Mouse (Mus musculus) heart, postnatal 0 days (tissue): Measurements from ENCODE around the gene Ulbp1. TPM values are rescaled to one million over a fixed set of nuclear protein-coding genes. Genes with fewer than 3 reads are reported as not detected.
"Not testable (repeated sequence)": the region's sequence is repeated elsewhere in the genome, so short reads cannot be mapped to it uniquely, and the experiment has no call there.

Experiments
- ATAC-seq: fragments of 200-750 bp; cut with Nextera tagmentation; 2 replicates; pipeline ENCODE4 v1.8.0; 2017; ENCODE audit warnings: low read depth, moderate number of reproducible peaks, moderate library complexity; ENCODE audit not compliant: insufficient read depth
- DNase-seq: peaks from one replicate; pipeline ENCODE4 v3.0.0-alpha.2; 2016; ENCODE audit warnings: low spot score
- H3K27ac ChIP-seq: fragments of 300-500 bp; sonication (generic); 2 replicates; pipeline ENCODE4 v1.5.1; 2014; ENCODE audit warnings: low read depth, mild to moderate bottlenecking
- H3K27me3 ChIP-seq: fragments of 300-500 bp; sonication (generic); 2 replicates; pipeline ENCODE4 v1.6.1; 2014; ENCODE audit warnings: low read length, mixed read lengths; ENCODE audit not compliant: control insufficient read depth, insufficient read depth
- H3K36me3 ChIP-seq: fragments of 300-500 bp; sonication (generic); replicated peaks from 2 replicates; pipeline ENCODE4 v1.6.1; 2014; ENCODE audit warnings: low read length, mixed read lengths; ENCODE audit not compliant: control insufficient read depth, insufficient read depth
- H3K4me1 ChIP-seq: fragments of 300-500 bp; sonication (generic); 2 replicates; pipeline ENCODE4 v1.6.1; 2014; ENCODE audit warnings: antibody characterized with exemption; ENCODE audit not compliant: control insufficient read depth, insufficient read depth
- H3K4me2 ChIP-seq: fragments of 300-500 bp; sonication (generic); 2 replicates; pipeline ENCODE4 v1.6.1; 2014; ENCODE audit warnings: low read depth, mild to moderate bottlenecking, low read length, moderate library complexity
- H3K4me3 ChIP-seq: fragments of 300-500 bp; sonication (generic); 2 replicates; pipeline ENCODE4 v1.5.1; 2014; ENCODE audit warnings: low read depth, low read length
- H3K9ac ChIP-seq: fragments of 300-500 bp; sonication (generic); replicated peaks from 2 replicates; pipeline ENCODE4 v1.6.1; 2014; ENCODE audit warnings: low read depth, low read length, mixed read lengths
- H3K9me3 ChIP-seq: fragments of 300-500 bp; sonication (generic); replicated peaks from 2 replicates; pipeline ENCODE4 v1.6.1; 2016; ENCODE audit warnings: low read length; ENCODE audit not compliant: control insufficient read depth
- CTCF ChIP-seq: IDR thresholded peaks from 2 replicates; pipeline ENCODE4 v1.5.1; 2016; ENCODE audit warnings: antibody characterized with exemption, control low read depth, low read depth
- EP300 ChIP-seq: IDR thresholded peaks from 2 replicates; pipeline ENCODE4 v1.6.1; 2016; ENCODE audit warnings: antibody characterized with exemption, low read depth
- WGBS: fragments of 180-500 bp; shearing (Covaris S2); extraction: QIAGEN DNeasy Blood & Tissue Kit; methylation state at CpG from one replicate; pipeline ENCODE4 v1.1.7; 2014; 5-methylcytosine and 5-hydroxymethylcytosine counted together
- polyA plus RNA-seq: library from polyadenylated mRNA; unstranded; fragments of >200 nt; fragmentation: Nextera tagmentation; extraction: Ambion mirVana; gene quantifications from 2 replicates; pipeline ENCODE4 v1.2.1, GENCODE M21; 2015
- total RNA-seq: library from RNA; depleted of rRNA; stranded (reverse); fragments of >200 nt; gene quantifications from 2 replicates; pipeline ENCODE4 v1.2.3, GENCODE M21; 2014; ENCODE audit warnings: low replicate concordance; rRNA removed

Ulbp1 gene
- 4.1 and 14.6 TPM in 2 replicates for total RNA-seq
- 3.6 and 4.5 TPM in 2 replicates for polyA plus RNA-seq

DNA sequence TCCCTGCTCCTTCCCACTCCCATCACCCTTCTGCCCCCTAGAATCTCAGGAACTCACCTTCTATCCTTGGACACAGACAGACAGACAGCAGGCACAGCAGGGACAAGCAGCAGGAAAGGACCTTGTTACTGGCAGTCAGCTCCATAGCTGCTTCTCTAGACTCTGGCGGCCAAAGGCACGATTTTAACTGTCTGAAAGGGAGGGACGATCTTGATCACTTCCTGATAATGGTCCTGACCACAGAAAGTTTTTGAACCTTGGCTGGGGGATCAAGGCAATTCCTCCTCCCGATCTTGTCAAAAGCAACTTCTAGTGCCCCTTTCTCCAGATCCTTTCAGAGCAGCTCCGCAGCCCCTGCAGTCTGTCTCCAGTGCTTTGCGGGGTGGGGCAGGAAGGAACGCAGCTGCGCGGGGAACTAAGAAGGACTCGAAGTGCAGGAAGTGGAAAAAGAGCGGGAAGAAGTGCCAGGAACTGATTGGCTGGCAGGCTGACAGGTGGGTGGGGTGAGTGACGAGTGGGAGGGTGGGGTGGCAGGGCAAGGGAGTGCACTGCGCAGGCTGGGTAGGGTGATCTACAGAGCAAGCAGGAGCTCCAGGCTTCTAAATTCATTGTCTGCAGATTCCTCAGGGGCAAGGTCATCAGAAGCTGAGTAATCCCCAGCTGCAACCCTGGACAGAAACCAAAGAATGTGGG lies at the start of gene Ulbp1:
Ulbp1 (minus strand) TSS at position 442 of the 693 bp plus-strand sequence.
- DNase-seq (peak; percentile 84), ATAC-seq (peak; percentile 97)
- H3K4me2 ChIP-seq, result peak within 1 kb of the TSS; percentile 60
- no peak for TF ChIP-seq CTCF
- no peak for TF ChIP-seq EP300
- H3K9ac ChIP-seq, result 0 out of 2 replicates have a peak within 1 kb of the TSS, but pooled peaks have one; percentile 34
- H3K9me3 ChIP-seq, result no peaks in the 10 kb centered on the region
- 28% methylated on average over 13 of the region's 13 CpGs for WGBS
- H3K4me1 ChIP-seq, result no peaks in the 10 kb centered on the region; the same call in 1 of the 2 replicates
- H3K27me3 ChIP-seq, result no peaks in the 10 kb centered on the region
- H3K4me3 ChIP-seq, result peak within 1 kb of the TSS; percentile 45
- H3K36me3 ChIP-seq, result no peaks in the 10 kb centered on the region
- peak within 1 kb of the TSS; percentile 50; the same call in 1 of the 2 replicates for H3K27ac ChIP-seq

DNA sequence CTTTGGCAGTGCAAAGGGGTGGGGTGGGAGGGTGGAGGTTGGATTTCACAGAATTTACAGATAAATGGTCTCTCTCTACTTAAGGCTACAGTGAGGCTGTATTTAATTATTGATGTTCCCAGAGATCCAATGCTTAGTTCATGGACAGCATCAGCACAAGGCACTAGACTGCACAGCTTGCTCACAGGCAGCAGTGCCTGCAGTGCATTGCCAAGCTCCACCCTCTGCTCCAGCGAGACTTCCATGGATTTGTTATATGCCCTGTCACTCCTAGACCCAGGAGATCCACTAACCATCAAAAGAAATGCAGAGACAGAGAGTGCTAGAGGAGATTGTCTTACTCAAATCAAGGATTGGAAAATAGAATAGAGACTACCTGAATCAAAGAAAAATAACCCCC lies 24.7 kb upstream of the Ulbp1 start:
- not testable (repeated sequence) for ATAC-seq, H3K9me3 ChIP-seq, H3K27me3 ChIP-seq, H3K27ac ChIP-seq, DNase-seq, H3K4me1 ChIP-seq, H3K9ac ChIP-seq, H3K4me2 ChIP-seq, H3K4me3 ChIP-seq, H3K36me3 ChIP-seq
- WGBS, result 14% methylated on average over 1 of the region's 1 CpGs

DNA sequence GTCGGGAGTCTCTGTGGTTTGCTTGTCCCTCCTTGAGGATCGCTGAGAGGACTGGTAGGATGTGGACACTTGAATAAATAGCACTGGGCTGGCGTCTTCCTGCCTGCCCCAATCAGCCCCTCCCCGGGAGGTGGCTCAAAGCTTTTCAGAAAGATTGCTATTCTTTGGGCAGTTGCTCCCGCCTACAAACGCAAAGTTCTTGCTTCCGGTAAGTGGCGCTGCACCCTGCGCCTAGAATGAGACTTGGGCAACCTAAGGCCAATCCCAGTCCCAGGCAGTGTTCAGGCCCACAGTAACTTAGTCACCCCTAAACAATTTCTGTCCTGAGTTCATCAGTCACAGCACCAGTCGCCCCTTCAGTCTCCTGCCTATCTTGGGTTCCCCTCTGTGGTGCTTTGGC lies 18.9 kb upstream of the Ulbp1 start:
- H3K9ac ChIP-seq, DNase-seq, H3K27me3 ChIP-seq, H3K36me3 ChIP-seq, H3K9me3 ChIP-seq, H3K27ac ChIP-seq, H3K4me1 ChIP-seq, H3K4me3 ChIP-seq: not testable (repeated sequence)
- WGBS, result 5% methylated on average over 10 of the region's 10 CpGs
- peak overlapping the region; percentile 17 for H3K4me2 ChIP-seq
- peak; percentile 33; the same call in 1 of the 2 replicates for ATAC-seq

DNA sequence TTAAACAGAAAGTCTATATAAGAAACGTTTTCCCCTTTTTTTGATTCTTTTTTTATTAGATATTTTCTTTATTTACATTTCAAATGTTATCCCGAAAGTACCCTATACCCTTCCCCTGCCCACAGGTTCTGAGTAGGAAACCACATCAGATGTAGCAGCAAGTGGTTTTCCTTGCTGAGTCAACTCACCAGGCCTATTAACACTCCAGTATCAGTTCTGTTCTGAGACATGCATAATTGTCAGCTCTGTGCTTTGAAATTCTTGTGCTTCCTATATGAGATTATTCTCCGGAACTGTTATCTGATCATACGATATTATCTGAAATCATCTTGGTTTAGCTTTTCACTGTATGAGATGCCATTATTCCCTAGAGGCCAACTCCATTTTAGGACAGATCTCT lies 10.2 kb upstream of the Ulbp1 start:
- ATAC-seq, result no peak
- Histone ChIP-seq H3K9ac (no peak overlapping the region), H3K4me3 (no peak overlapping the region), H3K9me3 (no peaks in the 10 kb centered on the region), H3K36me3 (no peaks in the 10 kb centered on the region), H3K27me3 (no peaks in the 10 kb centered on the region), H3K4me1 (no peaks in the 10 kb centered on the region), H3K4me2 (no peak overlapping the region), H3K27ac (no peak overlapping the region)
- no peak for DNase-seq
- TF ChIP-seq CTCF (no peak), EP300 (no peak)
- WGBS, result 49% methylated on average over 4 of the region's 4 CpGs

DNA sequence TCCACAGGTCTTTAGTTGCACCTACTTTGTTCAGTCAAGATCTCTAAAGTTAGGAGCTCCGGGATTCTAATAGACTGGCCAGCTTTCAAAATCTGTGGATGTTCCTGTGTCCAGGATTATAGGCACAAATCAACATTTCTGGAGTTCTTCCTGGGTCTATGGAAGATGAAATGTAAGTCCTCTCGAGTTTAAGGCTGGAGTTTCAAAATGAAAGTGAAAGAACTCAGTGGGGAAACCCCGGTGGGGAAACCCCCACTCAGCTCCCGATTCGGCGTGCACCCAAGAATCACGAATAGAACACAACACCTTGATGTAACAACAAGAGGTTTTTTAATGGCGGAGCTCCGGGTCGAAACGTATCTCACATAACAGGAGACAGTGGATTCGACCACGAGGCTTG lies 787 bp upstream of the Ulbp1 start:
- not testable (repeated sequence) for H3K4me1 ChIP-seq, DNase-seq, H3K9me3 ChIP-seq, H3K27me3 ChIP-seq, H3K36me3 ChIP-seq, H3K27ac ChIP-seq, ATAC-seq, H3K9ac ChIP-seq, H3K4me3 ChIP-seq
- WGBS, result 70% methylated on average over 7 of the region's 13 CpGs
- H3K4me2 ChIP-seq, result 0 out of 2 replicates have a peak overlapping the region, but pooled peaks have one; percentile 21

DNA sequence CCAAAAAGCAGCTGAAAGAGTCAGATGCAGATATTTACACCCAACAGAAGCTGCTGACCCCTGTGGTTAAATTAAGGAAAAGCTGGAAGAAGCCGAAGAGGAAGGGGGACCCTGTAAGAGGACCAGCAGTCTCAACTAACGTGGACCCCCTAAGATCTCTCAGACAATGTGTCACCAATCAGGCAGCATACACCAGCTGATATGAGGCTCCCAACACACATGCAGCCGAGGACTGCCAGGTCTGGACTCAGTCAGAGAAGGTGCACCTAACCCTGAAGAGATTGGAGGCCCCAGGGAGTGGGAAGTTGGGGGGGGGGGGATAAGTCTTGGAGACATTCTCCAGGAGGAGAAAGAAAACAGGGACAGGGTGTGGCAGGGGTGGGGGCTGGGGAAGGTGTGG lies 1.8 kb downstream of the Ulbp1 start:
- H3K27me3 ChIP-seq, result no peaks in the 10 kb centered on the region
- no peak overlapping the region for H3K27ac ChIP-seq
- 43% methylated on average over 3 of the region's 3 CpGs for WGBS
- H3K4me3 ChIP-seq, result peak overlapping the region; percentile 26; the same call in 1 of the 2 replicates
- H3K36me3 ChIP-seq, result no peaks in the 10 kb centered on the region; the same call in 1 of the 2 replicates
- no peak for TF ChIP-seq CTCF
- TF ChIP-seq EP300, result no peak
- H3K4me2 ChIP-seq, result peak overlapping the region; percentile 30
- no peaks in the 10 kb centered on the region; the same call in 1 of the 2 replicates for H3K4me1 ChIP-seq
- no peak overlapping the region for H3K9ac ChIP-seq
- no peak for ATAC-seq
- H3K9me3 ChIP-seq, result no peaks in the 10 kb centered on the region
- no peak for DNase-seq
